Mouse (Mus musculus): ENCODE results near the gene Cd276.

DNA sequence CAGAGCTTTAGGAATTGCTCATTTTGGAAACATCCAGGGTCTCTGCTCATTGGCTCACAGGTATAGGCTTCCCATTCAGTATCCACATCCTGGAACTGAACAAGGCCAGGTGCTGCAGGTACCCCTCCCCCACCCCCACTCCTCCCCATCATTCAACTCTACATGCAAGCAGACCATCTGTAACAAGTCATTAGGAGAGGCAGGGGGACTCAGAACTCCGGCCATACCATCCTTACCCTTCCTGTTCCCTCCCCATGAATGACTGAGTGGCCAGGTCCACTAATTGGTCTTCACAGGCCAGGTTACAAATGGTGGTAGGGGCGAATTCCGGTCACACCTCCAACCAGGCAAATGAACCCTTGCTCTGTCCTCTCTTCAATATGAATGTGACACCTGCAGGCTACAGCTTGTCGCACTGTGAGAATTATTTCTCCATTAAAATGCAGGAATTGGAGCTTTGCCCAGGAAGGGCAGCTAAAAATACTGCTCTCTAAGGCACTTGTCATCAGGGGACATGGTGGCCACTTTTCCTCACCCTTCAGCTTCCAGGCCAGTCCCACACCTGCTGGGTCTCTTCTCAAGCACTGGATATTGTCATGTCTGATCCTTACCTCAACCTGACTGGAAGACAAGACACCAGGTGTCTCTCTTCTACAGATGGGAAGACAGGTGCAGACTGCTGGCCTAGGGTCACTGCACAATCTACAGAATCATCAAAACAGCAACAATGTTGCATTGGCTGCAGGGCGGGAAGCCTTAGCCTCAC is 34.2 kb downstream of the Cd276 start:
- no peak for TF ChIP-seq CTCF (IDR thresholded peaks at IDR 0.05; ENCODE audit: low read depth, low read length)
- no peak for TF ChIP-seq POLR2A (IDR thresholded peaks at IDR 0.05; ENCODE audit: borderline replicate concordance, low read depth, low read length)
